Mouse (Mus musculus): Measurements from ENCODE around the gene Ptprh. TPM values are rescaled to one million over a fixed set of nuclear protein-coding genes. Genes with fewer than 3 reads are reported as not detected.
"Not testable (repeated sequence)": the region's sequence is repeated elsewhere in the genome, so short reads cannot be mapped to it uniquely, and the experiment has no call there.

Gene Ptprh
- polyA plus RNA-seq, 1 experiment from 2014 or later: 0.75 TPM

DNA sequence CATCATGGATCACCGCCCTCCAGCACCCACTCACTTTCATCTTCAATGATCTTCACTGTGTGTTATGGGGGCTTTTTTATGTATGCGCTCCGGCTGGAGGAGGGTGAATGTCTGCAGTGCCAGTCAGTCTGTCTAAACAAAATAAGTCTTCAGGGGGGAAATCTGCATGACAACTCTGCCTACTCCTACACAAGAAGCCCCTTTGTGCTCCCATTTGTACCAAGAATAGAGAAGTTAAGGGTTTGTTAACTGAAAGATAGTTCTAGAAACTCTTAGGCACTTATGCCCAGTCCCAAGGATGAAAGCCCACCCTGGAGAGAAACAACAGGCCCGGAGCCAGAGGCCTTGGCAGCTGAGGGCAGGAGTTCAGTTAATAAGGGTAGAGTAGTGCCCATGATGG, 67.5 kb downstream of the Ptprh start:
- WGBS: 84% methylated on average over 4 of the region's 4 CpGs
- H3K4me3 ChIP-seq: no peak overlapping the region
- no peak overlapping the region for H3K27ac ChIP-seq
- no peak overlapping the region for H3K4me2 ChIP-seq
- 0 out of 2 replicates have a peak, but pooled peaks cover 3% of the 10 kb centered on the region for H3K27me3 ChIP-seq (replicated peaks)
- no peak for ATAC-seq (replicated peaks)
- H3K9me3 ChIP-seq: no peaks in the 10 kb centered on the region
- H3K4me1 ChIP-seq: peaks cover 8% of the 10 kb centered on the region; the same call in 1 of the 2 replicates
- H3K9ac ChIP-seq: no peak overlapping the region
- H3K36me3 ChIP-seq (replicated peaks): peaks cover 27% of the 10 kb centered on the region

DNA sequence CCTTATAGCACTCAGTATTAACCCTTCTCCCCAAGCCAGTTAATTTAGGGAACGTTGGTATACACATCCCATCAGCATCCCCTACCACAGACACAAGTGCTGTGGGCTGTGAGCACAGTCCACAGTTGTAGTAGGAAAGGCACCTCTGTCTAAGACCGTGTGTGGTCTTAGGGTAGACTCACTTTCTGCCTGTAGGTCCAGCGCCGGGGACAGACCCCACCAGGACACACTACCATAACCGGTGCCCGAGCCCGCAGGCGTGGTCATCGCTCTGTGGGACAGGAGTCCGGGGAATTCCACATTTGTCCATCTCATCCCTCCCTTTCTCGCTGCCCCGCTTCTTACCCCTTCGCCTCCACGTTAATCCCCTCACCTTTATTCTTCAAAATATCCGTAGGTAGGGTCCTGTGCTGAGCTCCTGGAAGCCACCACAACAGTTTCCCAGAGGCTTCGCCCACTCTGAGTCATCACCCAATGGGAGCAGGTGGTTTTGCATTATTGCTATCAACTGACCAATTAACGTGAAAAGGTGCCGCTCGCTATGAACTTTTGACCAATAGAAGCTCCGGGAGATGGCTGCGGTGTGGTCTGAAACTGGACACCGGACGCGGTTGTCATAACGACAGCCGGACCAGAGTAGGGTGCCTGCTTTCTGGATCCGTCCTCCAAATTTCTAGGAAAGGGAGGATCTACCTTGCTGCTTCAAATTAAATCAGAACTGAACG, 71.7 kb downstream of the Ptprh start, which contains the start of gene Dnaaf3:
Gene Dnaaf3 (minus strand): TSS at position 449 of the 725 bp plus-strand sequence.
- WGBS: 2% methylated on average over 28 of the region's 28 CpGs
- ATAC-seq (replicated peaks): peak; percentile 51; the same call in 1 of the 2 replicates
- H3K4me1 ChIP-seq: peaks cover 10% of the 10 kb centered on the region
- no peaks in the 10 kb centered on the region for H3K36me3 ChIP-seq (replicated peaks)
- no peak within 1 kb of the TSS for H3K27ac ChIP-seq
- H3K4me2 ChIP-seq: peak within 1 kb of the TSS; percentile 39
- H3K4me3 ChIP-seq: peak within 1 kb of the TSS; percentile 14
- H3K27me3 ChIP-seq (replicated peaks): peaks cover 6% of the 10 kb centered on the region; the same call in 1 of the 2 replicates
- no peaks in the 10 kb centered on the region for H3K9me3 ChIP-seq
- H3K9ac ChIP-seq: no peak within 1 kb of the TSS

DNA sequence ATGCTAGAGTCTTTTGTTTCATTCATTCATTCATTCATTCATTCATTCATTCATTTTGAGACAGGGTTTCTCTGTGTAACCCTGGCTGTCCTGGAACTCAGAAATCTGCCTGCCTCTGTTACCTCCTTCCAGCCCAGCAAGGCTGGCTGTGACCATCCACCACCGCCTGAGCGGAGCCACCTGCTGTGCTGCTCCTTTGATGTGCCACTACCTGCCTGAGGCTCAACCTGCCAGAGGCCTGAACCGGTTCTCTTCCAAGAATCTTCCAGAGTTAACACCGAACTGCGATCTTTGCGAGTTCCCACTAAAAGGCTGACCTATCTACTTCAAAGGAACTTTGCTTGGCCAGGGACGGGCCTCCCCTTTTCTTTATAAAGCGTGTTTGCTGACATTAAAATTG, 73.7 kb downstream of the Ptprh start:
- not testable (repeated sequence) for H3K9me3 ChIP-seq; H3K27ac ChIP-seq; H3K4me3 ChIP-seq; H3K36me3 ChIP-seq (replicated peaks); H3K4me2 ChIP-seq; H3K9ac ChIP-seq; H3K27me3 ChIP-seq (replicated peaks); ATAC-seq (replicated peaks)
- H3K4me1 ChIP-seq: peaks cover 23% of the 10 kb centered on the region
- 58% methylated on average over 8 of the region's 8 CpGs for WGBS

DNA sequence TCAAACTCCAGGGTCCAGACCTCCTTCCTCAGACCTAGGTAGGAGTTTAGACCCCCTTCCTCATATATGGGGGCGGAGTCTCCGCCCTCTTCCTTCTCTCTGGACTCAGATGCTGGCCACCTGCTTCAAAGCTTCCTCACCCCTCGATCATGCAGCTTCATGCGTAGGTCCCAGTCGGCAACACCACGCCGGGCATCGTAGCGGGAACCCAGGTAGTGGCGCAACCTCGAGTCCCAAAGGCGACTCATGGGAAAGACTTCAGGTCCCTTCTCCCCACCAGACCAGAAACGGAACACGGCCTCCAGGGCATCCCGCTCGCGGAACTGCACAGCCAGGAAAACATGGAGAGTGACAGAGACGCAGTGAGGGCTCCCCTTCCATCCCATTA, 76.5 kb downstream of the Ptprh start:
- Histone ChIP-seq H3K9ac (no peak overlapping the region), H3K4me1 (peaks cover 21% of the 10 kb centered on the region), H3K27ac (no peak overlapping the region), H3K27me3 (replicated peaks) (peaks cover 10% of the 10 kb centered on the region; the same call in 1 of the 2 replicates), H3K9me3 (no peaks in the 10 kb centered on the region), H3K4me2 (peak overlapping the region; percentile 60), H3K36me3 (replicated peaks) (no peaks in the 10 kb centered on the region), H3K4me3 (no peak overlapping the region; the same call in 1 of the 2 replicates)
- WGBS: 56% methylated on average over 18 of the region's 18 CpGs
- no peak; the same call in 1 of the 2 replicates for ATAC-seq (replicated peaks)

DNA sequence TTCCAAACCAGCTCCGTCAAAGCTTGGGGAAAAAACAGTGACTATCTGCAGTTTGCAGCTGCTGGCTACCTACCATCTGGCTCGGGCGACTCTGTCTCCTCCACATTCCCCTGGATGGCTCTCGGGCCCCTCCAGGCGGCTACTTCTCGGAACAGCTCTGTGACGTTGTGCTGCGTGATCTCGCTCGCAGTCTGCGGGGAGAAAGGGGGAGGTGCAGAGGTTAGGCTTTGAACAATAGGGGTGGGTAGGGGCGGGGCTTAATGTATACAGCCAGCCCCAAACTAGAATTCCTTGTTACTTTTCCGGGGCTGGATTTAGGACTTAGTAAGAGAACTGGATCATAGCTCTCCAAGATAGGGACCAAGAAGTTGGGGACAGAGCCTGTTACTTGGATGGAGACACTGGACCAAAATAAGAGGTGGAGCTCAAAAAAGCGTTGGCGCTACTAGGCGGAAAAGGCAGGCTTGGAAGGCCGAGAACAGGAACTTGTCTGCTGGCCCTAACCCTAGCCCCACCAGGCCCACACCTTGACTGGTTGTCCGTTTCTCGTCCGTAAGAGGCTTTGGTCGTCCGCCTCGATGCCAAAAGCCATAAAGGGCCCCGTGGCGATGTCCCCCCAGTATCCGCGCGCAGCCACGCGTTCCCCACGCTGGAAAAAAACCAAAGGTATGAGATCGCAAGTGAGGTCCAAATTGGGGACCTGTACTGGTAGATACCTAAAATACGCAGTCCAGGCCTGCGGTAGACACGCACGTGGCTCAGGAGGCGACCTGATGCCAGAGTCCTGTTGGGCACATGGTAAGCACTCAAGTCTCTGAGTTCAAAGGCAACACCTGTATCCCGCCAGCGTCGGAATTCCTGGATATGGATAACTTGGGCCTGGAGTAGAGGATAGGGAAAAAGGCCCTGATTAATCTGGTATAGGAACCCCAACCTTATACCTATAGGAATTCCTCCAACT, 77.2 kb downstream of the Ptprh start:
- 22% methylated on average over 40 of the region's 40 CpGs for WGBS
- H3K9ac ChIP-seq: 0 out of 2 replicates have a peak overlapping the region, but pooled peaks have one; percentile 20
- H3K4me3 ChIP-seq: peak overlapping the region; percentile 34
- no peaks in the 10 kb centered on the region for H3K9me3 ChIP-seq
- peaks cover 15% of the 10 kb centered on the region; the same call in 1 of the 2 replicates for H3K4me1 ChIP-seq
- H3K4me2 ChIP-seq: peak overlapping the region; percentile 60
- H3K36me3 ChIP-seq (replicated peaks): no peaks in the 10 kb centered on the region
- peaks cover 11% of the 10 kb centered on the region for H3K27me3 ChIP-seq (replicated peaks)
- peak overlapping the region; percentile 59; the same call in 1 of the 2 replicates for H3K27ac ChIP-seq
- peak; percentile 94 for ATAC-seq (replicated peaks)

DNA sequence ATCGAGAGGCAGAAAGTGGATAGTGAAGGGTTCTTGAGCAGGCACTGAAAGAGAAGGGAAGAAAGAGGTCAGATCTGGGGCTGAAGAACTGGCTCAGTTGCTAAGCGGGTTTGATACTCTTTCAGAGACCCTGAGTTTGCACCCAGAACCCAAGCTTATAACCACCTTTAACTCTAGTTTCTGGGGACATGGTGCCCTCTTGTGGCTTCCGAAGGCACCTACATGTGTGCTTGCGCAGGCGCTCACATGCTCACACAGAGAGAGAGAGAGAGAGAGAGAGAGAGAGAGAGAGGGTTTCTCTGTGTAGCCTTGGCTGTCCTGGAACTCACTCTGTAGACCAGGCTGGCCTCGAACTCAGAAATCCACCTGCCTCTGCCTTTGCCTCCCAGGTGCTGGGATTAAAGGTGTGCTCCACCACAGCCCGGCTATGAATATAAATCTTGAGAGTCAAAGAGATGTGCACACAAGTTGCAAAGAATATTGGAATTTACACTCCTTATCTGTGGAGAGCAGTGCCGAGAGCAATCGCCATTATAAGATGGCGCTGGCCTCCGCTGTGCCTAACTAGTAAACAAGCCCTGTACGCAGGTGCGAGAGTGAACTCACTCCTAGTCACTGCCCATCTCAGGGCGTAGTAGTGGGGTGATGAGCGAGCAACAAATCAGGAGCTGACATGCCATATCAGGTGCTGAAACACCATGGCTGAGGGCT, 79.5 kb downstream of the Ptprh start, which contains the start of gene Tnni3:
Gene Tnni3 (minus strand): TSS at position 18 of the 711 bp plus-strand sequence.
- WGBS: 69% methylated on average over 15 of the region's 15 CpGs
- H3K9me3 ChIP-seq; H3K27ac ChIP-seq; H3K9ac ChIP-seq; H3K4me2 ChIP-seq; H3K36me3 ChIP-seq (replicated peaks); ATAC-seq (replicated peaks); H3K4me3 ChIP-seq: not testable (repeated sequence)
- Histone ChIP-seq H3K4me1 (peaks cover 18% of the 10 kb centered on the region), H3K27me3 (replicated peaks) (peaks cover 17% of the 10 kb centered on the region)

DNA sequence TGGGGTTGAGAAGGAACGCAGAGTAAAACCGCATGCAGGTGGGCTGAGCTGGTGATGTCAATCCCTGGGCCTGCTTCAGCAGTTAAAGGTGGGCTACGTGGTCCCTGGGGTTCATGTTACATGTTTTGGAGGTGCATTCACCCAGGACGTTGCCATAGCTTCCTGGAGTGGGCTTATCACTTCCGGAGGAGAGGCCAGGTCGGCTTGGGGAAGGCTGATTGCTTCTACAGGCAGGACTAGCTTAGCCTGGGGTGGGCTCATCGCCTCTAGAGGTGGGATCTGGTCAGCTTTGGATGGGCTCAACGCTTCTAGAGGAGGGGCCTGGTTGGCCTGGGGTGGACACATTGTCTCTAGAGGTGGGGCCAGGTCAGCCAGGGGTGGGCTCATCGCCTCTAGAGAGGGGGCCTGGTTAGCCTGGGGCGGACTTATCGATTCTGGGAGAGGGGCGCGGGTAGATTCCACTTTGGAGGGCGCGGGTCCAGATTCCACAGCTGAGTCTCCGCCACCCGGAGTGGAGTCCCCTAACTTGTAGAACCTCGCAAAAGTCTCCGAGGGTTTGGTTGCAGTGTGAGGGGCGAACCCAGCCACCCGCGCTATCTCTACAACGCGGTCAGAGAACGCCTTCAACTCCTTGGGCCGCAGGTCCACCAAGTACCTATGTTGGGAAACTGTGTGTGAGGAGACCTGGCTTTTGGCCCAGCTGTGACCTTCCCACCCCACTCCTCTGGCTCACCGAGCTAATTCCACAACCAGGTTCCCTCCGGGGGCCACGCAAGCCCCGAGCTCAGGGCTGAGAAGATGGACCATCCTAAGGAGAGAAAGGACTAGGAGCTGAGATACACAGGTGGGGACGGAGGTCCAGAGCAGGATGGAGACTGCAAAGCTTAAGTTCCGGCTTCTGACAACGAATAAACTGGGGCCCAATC, 80.4 kb downstream of the Ptprh start:
- Histone ChIP-seq H3K27ac (no peak overlapping the region), H3K9ac (no peak overlapping the region)

DNA sequence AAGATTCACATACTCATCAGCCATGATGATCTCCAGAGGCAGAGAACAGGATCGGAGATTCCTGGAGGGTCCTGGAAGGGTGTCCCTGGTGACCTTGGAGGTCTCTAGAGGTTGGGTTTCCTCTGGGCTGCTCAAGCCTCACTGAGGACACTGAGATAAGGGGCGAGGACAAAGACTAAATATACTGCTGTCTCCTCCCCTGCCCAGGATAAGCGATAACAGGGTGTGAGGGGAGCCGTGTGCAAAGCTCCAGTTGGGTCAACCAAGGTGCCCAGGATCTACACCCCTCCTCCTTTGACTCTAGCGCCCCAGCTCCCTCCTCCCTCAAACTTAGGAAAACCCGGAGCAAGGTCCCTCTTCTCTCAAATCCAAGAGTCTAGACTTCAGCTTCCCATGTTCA, 81.5 kb downstream of the Ptprh start:
- Histone ChIP-seq H3K9ac (no peak overlapping the region), H3K27me3 (replicated peaks) (peaks cover 15% of the 10 kb centered on the region), H3K4me3 (no peak overlapping the region), H3K36me3 (replicated peaks) (no peaks in the 10 kb centered on the region), H3K9me3 (no peaks in the 10 kb centered on the region), H3K4me2 (no peak overlapping the region), H3K27ac (no peak overlapping the region), H3K4me1 (peaks cover 16% of the 10 kb centered on the region)
- 87% methylated on average over 6 of the region's 6 CpGs for WGBS
- ATAC-seq (replicated peaks): no peak

More for the DNA sequence above, 80.4 kb downstream of the Ptprh start:
- H3K4me2 ChIP-seq: no peak overlapping the region
- peaks cover 18% of the 10 kb centered on the region for H3K4me1 ChIP-seq
- no peak for ATAC-seq (replicated peaks)
- WGBS: 93% methylated on average over 33 of the region's 33 CpGs
- H3K36me3 ChIP-seq (replicated peaks): no peaks in the 10 kb centered on the region
- H3K4me3 ChIP-seq: no peak overlapping the region
- no peaks in the 10 kb centered on the region for H3K9me3 ChIP-seq
- H3K27me3 ChIP-seq (replicated peaks): peaks cover 17% of the 10 kb centered on the region

DNA sequence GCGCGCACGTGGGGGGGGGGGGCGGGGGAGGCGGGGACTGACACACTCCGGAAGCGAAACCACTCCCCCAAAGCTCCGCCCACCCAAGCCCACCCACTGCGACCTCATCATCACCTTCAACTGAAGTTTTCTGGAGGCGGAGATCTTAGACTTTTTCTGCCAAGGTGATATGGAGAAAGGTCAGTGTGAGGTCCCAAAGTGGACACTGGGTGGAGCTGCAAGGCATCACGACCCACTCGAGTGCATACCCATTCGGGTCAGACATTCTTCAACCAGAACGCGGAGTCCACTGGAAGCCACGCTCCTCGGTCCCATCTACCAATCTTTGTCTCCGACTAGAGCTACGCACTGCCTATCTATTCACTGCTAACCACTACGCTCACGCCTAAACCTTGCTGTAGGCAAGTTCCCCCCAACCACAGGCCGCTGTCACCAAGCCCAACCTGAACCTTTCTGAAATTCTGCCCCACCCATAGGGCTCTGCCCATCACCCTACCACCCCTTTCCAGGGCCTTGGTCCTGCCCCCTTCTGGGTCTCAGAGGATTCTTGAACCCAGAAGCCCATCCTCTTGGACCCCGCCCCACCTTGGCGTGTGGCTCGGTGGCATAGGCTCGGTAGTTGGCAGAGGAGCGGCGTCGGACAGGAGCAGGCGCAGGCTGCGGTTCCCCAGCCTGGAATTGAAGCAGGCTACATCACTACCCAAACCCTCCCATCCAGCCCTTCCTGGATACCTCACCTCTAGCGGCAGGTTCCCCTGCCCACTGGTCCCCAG, 82.4 kb downstream of the Ptprh start:
- Histone ChIP-seq H3K4me1 (peaks cover 8% of the 10 kb centered on the region), H3K4me3 (peak overlapping the region; percentile 19), H3K9ac (no peak overlapping the region), H3K4me2 (peak overlapping the region; percentile 42), H3K27me3 (replicated peaks) (peaks cover 11% of the 10 kb centered on the region; the same call in 1 of the 2 replicates), H3K27ac (no peak overlapping the region), H3K9me3 (no peaks in the 10 kb centered on the region), H3K36me3 (replicated peaks) (no peaks in the 10 kb centered on the region)
- WGBS: 35% methylated on average over 31 of the region's 32 CpGs
- no peak for ATAC-seq (replicated peaks)

DNA sequence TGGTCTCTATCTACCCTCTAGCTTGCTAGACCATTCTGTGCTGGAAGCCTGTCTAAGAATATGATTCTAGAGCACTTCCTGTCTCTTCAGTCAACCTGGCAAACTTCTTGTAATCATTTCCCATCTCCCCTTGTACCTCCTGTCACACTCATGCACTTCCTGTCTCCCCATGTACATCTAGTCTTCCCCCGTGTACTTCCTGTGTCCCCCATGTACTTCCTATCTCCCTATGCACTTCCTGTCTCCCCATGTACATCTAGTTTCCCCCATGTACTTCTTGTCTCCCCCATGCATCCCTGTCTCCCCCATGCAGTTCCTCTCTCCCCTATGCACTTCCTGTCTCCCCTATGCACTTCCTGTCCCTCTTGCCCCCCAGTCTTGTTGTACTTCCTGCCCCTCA, 85.4 kb downstream of the Ptprh start:
- Histone ChIP-seq H3K36me3 (replicated peaks) (no peaks in the 10 kb centered on the region), H3K27ac (no peak overlapping the region), H3K4me1 (peaks cover 6% of the 10 kb centered on the region; the same call in 1 of the 2 replicates), H3K4me2 (no peak overlapping the region), H3K9me3 (no peaks in the 10 kb centered on the region), H3K4me3 (no peak overlapping the region), H3K9ac (no peak overlapping the region), H3K27me3 (replicated peaks) (peaks cover 11% of the 10 kb centered on the region; the same call in 1 of the 2 replicates)
- WGBS: 81% methylated on average over 1 of the region's 1 CpGs
- ATAC-seq (replicated peaks): no peak
